Mouse (Mus musculus): Measurements from ENCODE around the gene Adad1. TPM values are rescaled to one million over a fixed set of nuclear protein-coding genes. Genes with fewer than 3 reads are reported as not detected.

Gene Adad1
- polyA plus RNA-seq (2015; fragmentation: Nextera tagmentation; extraction: Ambion mirVana) = 0.22 and 0.36 TPM in 2 replicates

GRCm38 (mm10) chr3:37063406-37063805 is at the start of gene Adad1:
Gene Adad1 (plus strand): TSS chr3:37063527.
- H3K27ac ChIP-seq (ENCODE audit: low read length) = no peak within 1 kb of the TSS
- ATAC-seq (replicated peaks; ENCODE audit: extremely low read depth, insufficient read depth, low FRiP score) = no peak
- H3K36me3 ChIP-seq (ENCODE audit: control insufficient read depth, insufficient read depth) = no peaks in the 10 kb centered on the region; the same call in 1 of the 2 replicates
- no peaks in the 10 kb centered on the region for H3K4me1 ChIP-seq (ENCODE audit: control insufficient read depth, insufficient read depth, low read length)
- 36% methylated on average over 39 of the region's 39 CpGs for WGBS
- peaks cover 15% of the 10 kb centered on the region for H3K9me3 ChIP-seq (replicated peaks; ENCODE audit: control insufficient read depth, low read length)
- no peaks in the 10 kb centered on the region for H3K27me3 ChIP-seq (ENCODE audit: control insufficient read depth, insufficient read depth, low read length)
- peak within 1 kb of the TSS; percentile 38 for H3K4me3 ChIP-seq (ENCODE audit: low read length)
- peak within 1 kb of the TSS; percentile 30; the same call in 1 of the 2 replicates for H3K9ac ChIP-seq (ENCODE audit: low read length)
- peak within 1 kb of the TSS; percentile 65 for H3K4me2 ChIP-seq (ENCODE audit: low read depth, low read length)

DNA sequence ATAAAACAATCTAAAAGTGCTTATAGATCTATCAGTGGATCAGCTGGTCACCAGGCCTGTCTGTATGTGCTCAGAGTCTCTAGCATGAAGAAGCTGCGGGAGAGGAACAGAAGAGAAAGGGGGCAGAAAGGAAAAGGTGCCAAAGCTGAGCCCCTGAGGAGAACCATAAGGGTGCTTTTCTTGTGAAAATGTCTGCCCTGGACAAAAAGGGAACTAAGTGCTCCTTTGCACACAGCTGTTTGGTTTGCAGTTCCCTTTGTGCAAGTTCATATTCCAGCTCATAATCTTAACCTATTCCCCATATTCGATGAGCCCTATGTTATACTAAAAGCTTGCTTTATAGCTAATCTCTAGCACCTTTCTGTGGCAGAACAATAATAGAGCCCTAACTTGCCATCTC is 25.3 kb upstream of the Adad1 start:
- Histone ChIP-seq H3K4me2 (ENCODE audit: low read depth, low read length) (no peak overlapping the region), H3K36me3 (ENCODE audit: control insufficient read depth, insufficient read depth) (peaks cover 25% of the 10 kb centered on the region), H3K4me1 (ENCODE audit: control insufficient read depth, insufficient read depth, low read length) (no peaks in the 10 kb centered on the region), H3K4me3 (ENCODE audit: low read length) (no peak overlapping the region), H3K27ac (ENCODE audit: low read length) (no peak overlapping the region), H3K9me3 (replicated peaks; ENCODE audit: control insufficient read depth, low read length) (no peaks in the 10 kb centered on the region), H3K9ac (ENCODE audit: low read length) (no peak overlapping the region), H3K27me3 (ENCODE audit: control insufficient read depth, insufficient read depth, low read length) (no peaks in the 10 kb centered on the region)
- no peak for ATAC-seq (replicated peaks; ENCODE audit: extremely low read depth, insufficient read depth, low FRiP score)
- WGBS = 88% methylated on average over 2 of the region's 2 CpGs

DNA sequence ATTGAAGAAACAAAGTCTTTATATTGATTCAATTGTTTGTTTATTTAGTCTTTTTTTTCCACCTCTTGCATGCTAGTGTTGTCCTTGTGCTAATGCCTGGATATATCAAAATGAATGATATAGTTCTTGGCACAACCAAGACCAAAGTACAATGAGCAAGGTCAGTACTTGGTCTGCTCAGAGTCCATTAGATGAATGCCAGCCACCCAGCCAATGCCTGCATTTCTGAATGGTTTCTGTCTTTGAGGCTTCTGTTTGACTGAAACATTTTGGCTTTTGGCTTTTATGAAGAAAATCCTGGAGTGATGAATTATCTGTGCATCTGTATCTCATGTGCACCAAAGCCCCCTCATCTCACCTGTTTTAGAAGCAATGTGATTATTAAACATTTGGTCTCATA is 23.5 kb upstream of the Adad1 start:
- Histone ChIP-seq H3K9me3 (replicated peaks; ENCODE audit: control insufficient read depth, low read length) (no peaks in the 10 kb centered on the region), H3K27ac (ENCODE audit: low read length) (no peak overlapping the region), H3K4me2 (ENCODE audit: low read depth, low read length) (no peak overlapping the region), H3K4me3 (ENCODE audit: low read length) (no peak overlapping the region), H3K9ac (ENCODE audit: low read length) (no peak overlapping the region), H3K4me1 (ENCODE audit: control insufficient read depth, insufficient read depth, low read length) (no peaks in the 10 kb centered on the region), H3K36me3 (ENCODE audit: control insufficient read depth, insufficient read depth) (peaks cover 25% of the 10 kb centered on the region), H3K27me3 (ENCODE audit: control insufficient read depth, insufficient read depth, low read length) (no peaks in the 10 kb centered on the region)
- no peak for ATAC-seq (replicated peaks; ENCODE audit: extremely low read depth, insufficient read depth, low FRiP score)

DNA sequence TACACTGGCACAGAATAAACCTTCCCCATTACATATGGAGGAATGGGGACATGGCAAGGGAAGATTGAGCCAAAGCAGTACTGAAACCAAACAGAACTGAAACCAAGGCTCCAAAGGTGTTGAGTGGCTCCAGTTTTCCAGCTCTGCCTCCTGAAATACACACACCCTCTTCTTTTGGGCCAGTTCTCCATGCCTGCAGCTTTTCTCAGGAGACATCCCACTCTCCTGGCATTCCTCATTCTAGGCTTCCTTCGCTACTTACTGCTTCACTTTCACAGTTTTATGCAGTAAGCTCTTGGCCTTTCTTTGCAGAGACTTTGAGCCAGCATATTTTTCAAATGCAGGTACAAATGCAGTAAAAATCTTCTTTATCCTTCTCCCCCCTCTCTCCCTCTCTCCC is 11.8 kb upstream of the Adad1 start:
- no peak overlapping the region for H3K27ac ChIP-seq (ENCODE audit: low read length)
- H3K9ac ChIP-seq (ENCODE audit: low read length) = no peak overlapping the region
- 93% methylated on average over 1 of the region's 1 CpGs for WGBS
- no peaks in the 10 kb centered on the region for H3K27me3 ChIP-seq (ENCODE audit: control insufficient read depth, insufficient read depth, low read length)
- no peak overlapping the region for H3K4me3 ChIP-seq (ENCODE audit: low read length)
- ATAC-seq (replicated peaks; ENCODE audit: extremely low read depth, insufficient read depth, low FRiP score) = no peak
- H3K9me3 ChIP-seq (replicated peaks; ENCODE audit: control insufficient read depth, low read length) = no peaks in the 10 kb centered on the region
- H3K36me3 ChIP-seq (ENCODE audit: control insufficient read depth, insufficient read depth) = peaks cover 24% of the 10 kb centered on the region
- H3K4me1 ChIP-seq (ENCODE audit: control insufficient read depth, insufficient read depth, low read length) = no peaks in the 10 kb centered on the region
- H3K4me2 ChIP-seq (ENCODE audit: low read depth, low read length) = no peak overlapping the region

DNA sequence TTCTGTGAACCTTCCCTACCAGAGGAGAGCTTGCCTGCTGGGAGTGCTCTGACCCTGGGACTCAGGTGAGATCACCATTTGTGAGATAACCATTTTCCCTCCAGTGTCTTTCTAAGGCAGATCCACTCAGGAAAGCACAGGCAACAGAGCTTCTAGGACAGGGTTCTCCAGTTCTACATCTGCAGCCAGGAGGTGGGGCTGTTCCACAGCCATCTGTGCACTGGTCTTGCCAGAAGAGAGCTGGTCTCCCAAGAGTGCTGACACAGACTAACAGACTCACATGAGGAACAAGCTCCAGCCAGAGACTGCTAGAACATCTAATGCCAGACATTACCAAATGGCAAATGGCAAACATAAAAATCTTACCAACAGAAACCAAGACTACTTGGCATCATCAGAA is 9.9 kb downstream of the Adad1 start:
- H3K4me2 ChIP-seq (ENCODE audit: low read depth, low read length) = no peak overlapping the region
- no peak overlapping the region for H3K27ac ChIP-seq (ENCODE audit: low read length)
- no peak overlapping the region for H3K9ac ChIP-seq (ENCODE audit: low read length)
- no peak overlapping the region for H3K4me3 ChIP-seq (ENCODE audit: low read length)
- peaks cover 2% of the 10 kb centered on the region; the same call in 1 of the 2 replicates for H3K9me3 ChIP-seq (replicated peaks; ENCODE audit: control insufficient read depth, low read length)
- no peak for ATAC-seq (replicated peaks; ENCODE audit: extremely low read depth, insufficient read depth, low FRiP score)
- H3K4me1 ChIP-seq (ENCODE audit: control insufficient read depth, insufficient read depth, low read length) = no peaks in the 10 kb centered on the region
- H3K27me3 ChIP-seq (ENCODE audit: control insufficient read depth, insufficient read depth, low read length) = no peaks in the 10 kb centered on the region
- H3K36me3 ChIP-seq (ENCODE audit: control insufficient read depth, insufficient read depth) = no peaks in the 10 kb centered on the region

GRCm38 (mm10) chr3:37084860-37085259 is 21.5 kb downstream of the Adad1 start:
- no peak for ATAC-seq (replicated peaks; ENCODE audit: extremely low read depth, insufficient read depth, low FRiP score)

GRCm38 (mm10) chr3:37090721-37091120 is 27.4 kb downstream of the Adad1 start:
- Histone ChIP-seq H3K4me1 (ENCODE audit: control insufficient read depth, insufficient read depth, low read length) (no peaks in the 10 kb centered on the region), H3K27ac (ENCODE audit: low read length) (no peak overlapping the region), H3K36me3 (ENCODE audit: control insufficient read depth, insufficient read depth) (no peaks in the 10 kb centered on the region), H3K4me2 (ENCODE audit: low read depth, low read length) (no peak overlapping the region), H3K9ac (ENCODE audit: low read length) (no peak overlapping the region), H3K4me3 (ENCODE audit: low read length) (no peak overlapping the region), H3K27me3 (ENCODE audit: control insufficient read depth, insufficient read depth, low read length) (no peaks in the 10 kb centered on the region), H3K9me3 (replicated peaks; ENCODE audit: control insufficient read depth, low read length) (no peaks in the 10 kb centered on the region)
- no peak for ATAC-seq (replicated peaks; ENCODE audit: extremely low read depth, insufficient read depth, low FRiP score)

More at GRCm38 (mm10) chr3:37084860-37085259, 21.5 kb downstream of the Adad1 start:
- Histone ChIP-seq H3K9ac (ENCODE audit: low read length) (no peak overlapping the region), H3K9me3 (replicated peaks; ENCODE audit: control insufficient read depth, low read length) (no peaks in the 10 kb centered on the region), H3K4me1 (ENCODE audit: control insufficient read depth, insufficient read depth, low read length) (no peaks in the 10 kb centered on the region), H3K4me3 (ENCODE audit: low read length) (no peak overlapping the region), H3K4me2 (ENCODE audit: low read depth, low read length) (no peak overlapping the region), H3K36me3 (ENCODE audit: control insufficient read depth, insufficient read depth) (no peaks in the 10 kb centered on the region), H3K27me3 (ENCODE audit: control insufficient read depth, insufficient read depth, low read length) (no peaks in the 10 kb centered on the region), H3K27ac (ENCODE audit: low read length) (no peak overlapping the region)
- WGBS = 70% methylated on average over 4 of the region's 4 CpGs

DNA sequence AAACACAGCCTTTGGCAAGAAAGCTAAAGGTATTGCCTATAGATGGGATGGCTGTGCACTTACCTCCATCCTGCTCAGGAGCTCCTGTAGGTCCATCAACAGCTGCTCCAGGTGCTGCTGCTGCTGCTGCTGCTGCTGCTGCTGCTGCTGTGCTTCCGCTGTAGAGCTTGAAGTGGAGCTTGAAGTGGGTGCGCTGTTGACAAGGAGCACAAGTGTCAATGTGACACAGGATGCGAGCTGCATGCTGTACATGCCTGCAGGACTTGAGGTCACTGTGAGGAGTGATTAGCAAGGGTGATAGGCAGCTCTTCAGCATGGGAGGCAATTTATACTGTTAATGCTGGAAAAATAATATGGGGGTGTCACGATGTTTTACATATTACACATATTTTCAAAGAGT is 62.3 kb downstream of the Adad1 start, which contains the start of gene Il2:
Il2 (minus strand) TSS at position 305 of the 400 bp plus-strand sequence.
- H3K4me2 ChIP-seq (ENCODE audit: low read depth, low read length) = no peak within 1 kb of the TSS
- peaks cover 3% of the 10 kb centered on the region; the same call in 1 of the 2 replicates for H3K4me1 ChIP-seq (ENCODE audit: control insufficient read depth, insufficient read depth, low read length)
- H3K27me3 ChIP-seq (ENCODE audit: control insufficient read depth, insufficient read depth, low read length) = no peaks in the 10 kb centered on the region
- H3K4me3 ChIP-seq (ENCODE audit: low read length) = no peak within 1 kb of the TSS
- H3K36me3 ChIP-seq (ENCODE audit: control insufficient read depth, insufficient read depth) = no peaks in the 10 kb centered on the region
- ATAC-seq (replicated peaks; ENCODE audit: extremely low read depth, insufficient read depth, low FRiP score) = peak; percentile 52; the same call in 1 of the 2 replicates
- no peak within 1 kb of the TSS for H3K9ac ChIP-seq (ENCODE audit: low read length)
- 43% methylated on average over 4 of the region's 4 CpGs for WGBS
- H3K9me3 ChIP-seq (replicated peaks; ENCODE audit: control insufficient read depth, low read length) = no peaks in the 10 kb centered on the region
- no peak within 1 kb of the TSS for H3K27ac ChIP-seq (ENCODE audit: low read length)

DNA sequence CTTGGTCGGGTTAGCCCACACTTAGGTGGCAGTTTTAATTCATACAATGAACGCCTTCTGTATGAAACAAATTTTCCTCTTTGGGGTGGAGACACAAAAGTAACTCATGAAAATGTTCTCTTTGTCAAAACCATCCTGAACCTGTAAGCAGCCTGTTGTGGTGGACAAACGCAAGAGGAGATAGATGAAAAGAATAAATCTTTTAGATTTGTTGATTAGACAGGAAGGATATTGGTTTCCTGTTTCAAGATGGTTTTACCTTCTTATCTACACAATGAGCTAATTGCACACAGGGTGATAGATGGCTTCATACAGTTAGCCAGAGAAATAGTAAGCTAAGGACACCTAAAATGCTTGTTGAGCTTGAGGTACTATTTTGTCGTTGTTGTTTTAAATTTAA is 62.8 kb downstream of the Adad1 start:
- Histone ChIP-seq H3K4me3 (ENCODE audit: low read length) (no peak overlapping the region), H3K27me3 (ENCODE audit: control insufficient read depth, insufficient read depth, low read length) (no peaks in the 10 kb centered on the region), H3K27ac (ENCODE audit: low read length) (no peak overlapping the region), H3K4me1 (ENCODE audit: control insufficient read depth, insufficient read depth, low read length) (peaks cover 3% of the 10 kb centered on the region; the same call in 1 of the 2 replicates), H3K4me2 (ENCODE audit: low read depth, low read length) (no peak overlapping the region), H3K9me3 (replicated peaks; ENCODE audit: control insufficient read depth, low read length) (no peaks in the 10 kb centered on the region), H3K9ac (ENCODE audit: low read length) (no peak overlapping the region), H3K36me3 (ENCODE audit: control insufficient read depth, insufficient read depth) (no peaks in the 10 kb centered on the region)
- 59% methylated on average over 4 of the region's 4 CpGs for WGBS
- ATAC-seq (replicated peaks; ENCODE audit: extremely low read depth, insufficient read depth, low FRiP score) = no peak
